Mouse (Mus musculus) intestine, postnatal 0 days (tissue): ENCODE data around the gene Cdc14a. TPM values are rescaled to one million over a fixed set of nuclear protein-coding genes. Genes with fewer than 3 reads are reported as not detected.

Source experiments
- ATAC-seq: fragments of 200-750 bp; cut with Nextera tagmentation; 2 replicates; pipeline ENCODE4 v1.8.0; 2017; ENCODE audit warnings: mild to moderate bottlenecking, moderate TSS enrichment, moderate library complexity
- H3K27ac ChIP-seq: fragments of 300-500 bp; sonication (generic); 2 replicates; pipeline ENCODE4 v1.5.1; 2014; ENCODE audit warnings: mild to moderate bottlenecking, low read depth, low read length, moderate library complexity
- H3K27me3 ChIP-seq: fragments of 300-500 bp; sonication (generic); replicated peaks from 2 replicates; pipeline ENCODE4 v1.6.1; 2014; ENCODE audit warnings: low read length, mixed read lengths; ENCODE audit not compliant: control insufficient read depth, insufficient read depth
- H3K36me3 ChIP-seq: fragments of 300-500 bp; sonication (generic); 2 replicates; pipeline ENCODE4 v1.6.1; 2014; ENCODE audit warnings: mild to moderate bottlenecking, moderate library complexity; ENCODE audit not compliant: control insufficient read depth, insufficient read depth
- H3K4me1 ChIP-seq: fragments of 300-500 bp; sonication (generic); replicated peaks from 2 replicates; pipeline ENCODE4 v1.6.1; 2014; ENCODE audit warnings: antibody characterized with exemption, low read length, mixed read lengths; ENCODE audit not compliant: control insufficient read depth, insufficient read depth
- H3K4me2 ChIP-seq: fragments of 300-500 bp; sonication (generic); replicated peaks from 2 replicates; pipeline ENCODE4 v1.6.1; 2014; ENCODE audit warnings: low read depth, mild to moderate bottlenecking, moderate library complexity
- H3K4me3 ChIP-seq: fragments of 300-500 bp; sonication (generic); 2 replicates; pipeline ENCODE4 v1.5.1; 2014; ENCODE audit warnings: low read depth, low read length
- H3K9ac ChIP-seq: fragments of 300-500 bp; sonication (generic); 2 replicates; pipeline ENCODE4 v1.6.1; 2014; ENCODE audit warnings: mild to moderate bottlenecking, low read depth, low read length
- H3K9me3 ChIP-seq: fragments of 300-500 bp; sonication (generic); 2 replicates; pipeline ENCODE4 v1.6.1; 2016; ENCODE audit warnings: mixed run types; ENCODE audit not compliant: control insufficient read depth
- CTCF ChIP-seq: sonication (generic); IDR thresholded peaks from 2 replicates; pipeline ENCODE4 v1.5.1; 2016; ENCODE audit warnings: low read depth, mild to moderate bottlenecking, control low read depth, antibody characterized with exemption, moderate library complexity
- WGBS: fragments of 180-500 bp; shearing (Covaris S2); extraction: QIAGEN DNeasy Blood & Tissue Kit; methylation state at CpG from one replicate; pipeline ENCODE4 v1.1.7; 2014; 5-methylcytosine and 5-hydroxymethylcytosine counted together
- polyA plus RNA-seq: library from polyadenylated mRNA; unstranded; fragments of >200 nt; fragmentation: Nextera tagmentation; extraction: Ambion mirVana; gene quantifications from 2 replicates; pipeline ENCODE4 v1.2.1, GENCODE M21; 2015

Gene Cdc14a
- polyA plus RNA-seq, 1 experiment from 2014 or later, result 6.6 TPM

DNA sequence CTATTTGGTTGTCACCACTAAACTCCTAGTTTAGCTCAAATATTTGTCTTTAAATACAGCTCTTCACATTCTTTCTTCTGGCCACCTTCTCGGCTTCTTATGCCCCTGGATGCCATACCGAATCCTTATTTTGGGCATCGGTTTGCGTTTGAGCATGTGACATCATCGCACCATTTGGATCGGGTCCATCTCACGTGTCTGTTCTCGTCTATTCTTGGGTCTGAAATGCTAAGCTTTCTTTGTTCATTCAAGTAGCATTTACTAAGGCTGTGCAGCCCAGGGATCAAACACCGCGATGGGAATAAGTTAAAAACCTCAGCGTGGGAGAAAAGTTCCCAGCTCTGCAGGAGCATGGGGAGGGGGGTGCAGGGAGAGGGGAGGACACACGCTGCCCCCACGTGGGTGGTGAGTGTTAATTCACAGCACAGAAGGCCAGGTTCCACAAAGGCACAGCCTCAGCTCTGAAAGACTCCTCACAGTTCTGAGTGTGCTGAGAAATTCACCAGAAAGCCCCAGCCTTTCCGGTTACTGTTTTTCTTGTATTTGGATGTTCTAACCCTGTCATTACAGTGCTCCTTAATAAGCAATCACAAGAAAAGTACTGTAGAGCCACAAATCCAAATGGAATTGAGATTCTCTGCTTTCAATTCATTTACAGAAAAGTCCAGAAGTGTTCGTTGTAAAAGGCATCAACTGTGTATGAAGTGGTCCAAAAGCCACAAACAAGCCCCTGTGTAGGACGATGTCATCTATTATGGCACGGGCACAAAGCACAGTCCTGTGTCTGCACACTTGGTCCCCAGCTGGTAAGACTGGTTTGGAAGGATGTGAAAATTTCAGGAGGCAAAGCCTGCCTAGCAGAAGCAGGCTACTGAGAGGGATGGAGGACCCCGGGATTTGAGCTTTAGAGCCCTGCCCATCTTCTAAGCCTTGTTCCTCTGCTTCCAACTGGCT, 118.8 kb downstream of the Cdc14a start:
- H3K9me3 ChIP-seq, result no peaks in the 10 kb centered on the region
- no peak overlapping the region for H3K4me3 ChIP-seq
- peak; percentile 37; the same call in 1 of the 2 replicates for TF ChIP-seq CTCF
- H3K36me3 ChIP-seq, result peaks cover 8% of the 10 kb centered on the region; the same call in 1 of the 2 replicates
- no peak for ATAC-seq
- H3K27ac ChIP-seq, result no peak overlapping the region
- no peaks in the 10 kb centered on the region for H3K27me3 ChIP-seq
- H3K4me1 ChIP-seq, result no peaks in the 10 kb centered on the region
- 84% methylated on average over 18 of the region's 18 CpGs for WGBS
- no peak overlapping the region for H3K9ac ChIP-seq
- H3K4me2 ChIP-seq, result no peak overlapping the region

DNA sequence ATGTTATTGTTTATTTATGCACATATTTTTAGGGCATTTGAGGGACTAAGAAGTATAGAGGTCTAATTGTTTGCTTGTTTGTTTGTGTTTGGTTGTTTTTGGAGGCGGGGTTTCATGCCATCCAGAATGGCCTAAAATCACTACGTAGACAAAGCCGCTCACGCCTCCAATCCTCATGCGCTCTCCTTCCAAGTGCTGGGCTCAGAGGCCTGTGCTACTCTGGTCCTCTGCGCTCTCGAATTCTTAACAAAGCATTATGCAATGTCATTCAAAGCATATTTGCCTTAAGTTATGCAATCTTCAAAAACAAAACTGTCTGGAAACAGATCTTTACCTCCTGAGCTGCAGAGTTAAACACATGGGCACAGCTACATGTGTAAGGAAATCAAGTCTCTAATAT, 121.3 kb downstream of the Cdc14a start:
- H3K27ac ChIP-seq, result no peak overlapping the region
- no peaks in the 10 kb centered on the region for H3K9me3 ChIP-seq
- ATAC-seq, result no peak
- no peak overlapping the region for H3K9ac ChIP-seq
- H3K4me2 ChIP-seq, result no peak overlapping the region
- H3K4me3 ChIP-seq, result no peak overlapping the region
- H3K4me1 ChIP-seq, result no peaks in the 10 kb centered on the region
- H3K27me3 ChIP-seq, result no peaks in the 10 kb centered on the region
- 93% methylated on average over 7 of the region's 7 CpGs for WGBS
- peaks cover 8% of the 10 kb centered on the region; the same call in 1 of the 2 replicates for H3K36me3 ChIP-seq
- TF ChIP-seq CTCF, result no peak

DNA sequence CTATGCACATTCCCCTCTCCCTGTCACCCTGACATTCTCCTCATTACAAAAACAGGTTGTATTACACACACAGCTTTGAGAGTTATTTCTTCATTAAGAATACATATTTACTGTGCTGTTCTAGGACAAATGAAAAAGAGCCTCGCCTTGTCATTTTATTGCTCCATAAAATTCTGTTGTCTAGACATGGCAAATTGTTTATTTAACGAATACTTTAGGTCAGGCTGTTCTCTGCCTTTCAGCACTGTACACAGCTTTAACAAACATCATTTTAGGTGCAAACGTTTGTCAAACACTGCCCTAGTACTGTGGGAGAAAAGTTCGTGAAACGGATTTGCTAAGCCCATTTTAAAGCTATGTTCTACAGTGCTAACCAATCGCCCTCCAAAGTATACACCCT, 122.1 kb downstream of the Cdc14a start:
- Histone ChIP-seq H3K4me1 (no peaks in the 10 kb centered on the region), H3K4me3 (no peak overlapping the region), H3K9ac (no peak overlapping the region), H3K4me2 (no peak overlapping the region), H3K9me3 (no peaks in the 10 kb centered on the region), H3K36me3 (peaks cover 9% of the 10 kb centered on the region; the same call in 1 of the 2 replicates), H3K27me3 (no peaks in the 10 kb centered on the region), H3K27ac (no peak overlapping the region)
- no peak for TF ChIP-seq CTCF
- no peak for ATAC-seq
- 50% methylated on average over 6 of the region's 6 CpGs for WGBS

DNA sequence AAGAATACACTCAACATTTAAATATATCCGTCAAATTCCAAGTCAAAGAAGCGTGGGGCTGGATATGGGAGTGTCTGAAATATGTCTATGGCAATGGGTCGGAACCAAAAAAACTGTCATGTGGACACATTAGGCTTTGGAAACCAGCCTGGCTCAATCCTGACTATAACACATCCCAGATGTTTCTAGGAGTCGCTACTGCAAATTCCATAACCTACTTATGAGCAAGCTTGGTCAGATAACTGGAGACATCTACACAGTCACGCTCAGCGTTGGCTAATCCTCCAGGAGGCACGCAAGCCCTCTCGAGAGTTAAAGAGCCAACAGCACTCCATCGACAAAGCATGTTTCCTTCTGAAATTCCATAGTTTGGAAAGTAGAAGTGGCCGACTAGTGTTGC, 125.1 kb downstream of the Cdc14a start:
- Histone ChIP-seq H3K4me1 (no peaks in the 10 kb centered on the region), H3K27ac (no peak overlapping the region), H3K9me3 (no peaks in the 10 kb centered on the region), H3K9ac (no peak overlapping the region), H3K36me3 (peaks cover 20% of the 10 kb centered on the region), H3K4me3 (no peak overlapping the region), H3K4me2 (no peak overlapping the region), H3K27me3 (no peaks in the 10 kb centered on the region)
- ATAC-seq, result no peak
- 82% methylated on average over 10 of the region's 10 CpGs for WGBS
- TF ChIP-seq CTCF, result no peak

DNA sequence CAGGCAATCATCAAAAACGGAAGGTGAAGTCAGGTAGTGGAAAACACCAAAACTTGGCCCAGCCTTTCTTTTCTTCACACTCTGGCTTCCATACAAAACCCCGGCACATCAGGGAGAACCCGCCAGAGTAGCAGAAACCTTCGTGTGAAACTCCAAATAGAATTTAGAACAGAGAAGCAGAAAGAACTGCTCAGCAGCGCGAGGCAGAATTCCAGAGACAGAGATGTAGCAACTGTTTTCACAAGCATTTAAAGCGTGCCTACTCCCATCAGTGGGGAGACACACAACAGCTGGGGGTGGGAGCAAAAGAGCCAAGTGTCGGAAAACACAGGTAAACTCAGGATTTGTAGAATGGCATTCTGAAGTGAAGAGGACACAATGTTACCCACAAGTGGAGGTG, 125.8 kb downstream of the Cdc14a start:
- Histone ChIP-seq H3K27ac (no peak overlapping the region), H3K27me3 (no peaks in the 10 kb centered on the region), H3K4me1 (no peaks in the 10 kb centered on the region), H3K4me3 (no peak overlapping the region), H3K9ac (no peak overlapping the region), H3K36me3 (peaks cover 27% of the 10 kb centered on the region), H3K4me2 (no peak overlapping the region), H3K9me3 (no peaks in the 10 kb centered on the region)
- WGBS, result 85% methylated on average over 8 of the region's 8 CpGs
- TF ChIP-seq CTCF, result no peak
- ATAC-seq, result no peak

DNA sequence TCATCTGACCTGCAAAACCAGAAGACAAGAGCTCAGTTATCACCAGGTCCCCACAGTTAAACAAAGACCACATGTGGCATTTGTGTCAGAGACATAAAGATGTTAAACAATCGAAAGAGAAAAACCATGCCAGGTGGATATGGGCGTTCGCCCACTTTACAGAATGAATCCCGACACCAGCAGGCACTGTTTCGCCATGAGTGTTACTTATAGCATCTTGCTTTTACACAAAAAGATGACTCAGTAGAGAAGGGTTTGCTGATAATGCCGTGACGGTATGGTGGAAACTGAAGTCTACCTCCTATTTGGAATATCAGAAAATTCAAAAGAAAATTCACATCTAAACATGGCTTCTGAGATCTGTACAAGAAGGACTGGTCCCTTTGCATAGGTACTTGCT, 126.7 kb downstream of the Cdc14a start:
- 96% methylated on average over 7 of the region's 7 CpGs for WGBS
- Histone ChIP-seq H3K27ac (no peak overlapping the region), H3K4me1 (no peaks in the 10 kb centered on the region), H3K4me3 (no peak overlapping the region), H3K36me3 (peaks cover 28% of the 10 kb centered on the region), H3K9me3 (no peaks in the 10 kb centered on the region), H3K4me2 (no peak overlapping the region), H3K27me3 (no peaks in the 10 kb centered on the region), H3K9ac (no peak overlapping the region)
- ATAC-seq, result no peak
- TF ChIP-seq CTCF, result no peak
